Mouse (Mus musculus): ENCODE results near the gene Ppp2r5b.

Gene Ppp2r5b

DNA sequence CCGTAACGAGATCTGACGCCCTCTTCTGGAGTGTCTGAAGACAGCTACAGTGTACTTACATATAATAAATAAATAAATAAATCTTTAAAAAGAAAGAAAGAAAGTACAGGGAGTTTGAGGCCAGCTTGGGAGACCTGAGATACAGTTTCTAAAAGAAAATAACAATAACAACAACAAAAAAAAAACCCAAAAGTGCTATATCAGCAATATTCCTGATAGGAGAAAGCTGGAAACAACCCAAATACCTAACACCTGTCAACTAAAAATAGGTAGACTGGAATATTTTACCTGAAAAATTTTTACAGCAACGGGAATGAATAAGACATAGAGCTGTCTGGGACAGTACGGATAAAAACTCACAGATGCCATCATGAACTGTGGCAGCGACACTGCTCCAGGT, 56.9 kb downstream of the Ppp2r5b start:
- no peaks in the 10 kb centered on the region for H3K36me3 ChIP-seq (ENCODE audit: insufficient read depth, low read length)
- peaks cover 20% of the 10 kb centered on the region for H3K27me3 ChIP-seq (ENCODE audit: insufficient read depth, low read length)
- no peak overlapping the region for H3K4me3 ChIP-seq (replicated peaks; ENCODE audit: low read length)
- no peaks in the 10 kb centered on the region; the same call in 1 of the 2 replicates for H3K9me3 ChIP-seq (ENCODE audit: low read length)
- TF ChIP-seq NANOG (IDR thresholded peaks at IDR 0.05; ENCODE audit: borderline replicate concordance, low read length) (no peak), POU5F1 (IDR thresholded peaks at IDR 0.05; ENCODE audit: borderline replicate concordance, low read length) (no peak), CTCF (conservative IDR thresholded peaks at IDR 0.05; ENCODE audit: low read length) (no peak)
- H3K4me1 ChIP-seq (replicated peaks; ENCODE audit: low read depth, low read length) = peaks cover 4% of the 10 kb centered on the region

All from E14TG2a.4 (cell line).